Mouse (Mus musculus): Measurements from ENCODE around the gene Wdr13.

DNA sequence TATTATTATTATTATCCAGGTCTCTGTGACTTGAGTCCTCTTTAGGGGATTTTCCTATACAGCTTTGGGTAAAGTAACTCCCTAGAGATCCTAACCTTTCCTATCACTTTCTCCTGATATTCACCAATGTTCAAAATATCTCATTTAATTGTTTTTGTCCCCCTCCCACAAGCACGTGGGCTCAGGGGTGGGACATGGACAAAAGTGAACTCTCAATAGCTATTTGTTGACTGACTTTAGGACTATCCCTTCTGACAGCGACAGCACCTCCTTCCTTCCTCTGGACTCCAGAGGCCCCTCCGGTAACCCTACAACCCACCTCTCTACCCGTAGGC is 42.4 kb upstream of the Wdr13 start:
- no peak for TF ChIP-seq CTCF (conservative IDR thresholded peaks at IDR 0.05; ENCODE audit: low read length)
- no peak for TF ChIP-seq POU5F1 (IDR thresholded peaks at IDR 0.05; ENCODE audit: borderline replicate concordance, low read length)
- no peak for TF ChIP-seq NANOG (IDR thresholded peaks at IDR 0.05; ENCODE audit: borderline replicate concordance, low read length)
